Mouse (Mus musculus): ENCODE results near the gene Slc43a3.

The Slc43a3 gene

DNA sequence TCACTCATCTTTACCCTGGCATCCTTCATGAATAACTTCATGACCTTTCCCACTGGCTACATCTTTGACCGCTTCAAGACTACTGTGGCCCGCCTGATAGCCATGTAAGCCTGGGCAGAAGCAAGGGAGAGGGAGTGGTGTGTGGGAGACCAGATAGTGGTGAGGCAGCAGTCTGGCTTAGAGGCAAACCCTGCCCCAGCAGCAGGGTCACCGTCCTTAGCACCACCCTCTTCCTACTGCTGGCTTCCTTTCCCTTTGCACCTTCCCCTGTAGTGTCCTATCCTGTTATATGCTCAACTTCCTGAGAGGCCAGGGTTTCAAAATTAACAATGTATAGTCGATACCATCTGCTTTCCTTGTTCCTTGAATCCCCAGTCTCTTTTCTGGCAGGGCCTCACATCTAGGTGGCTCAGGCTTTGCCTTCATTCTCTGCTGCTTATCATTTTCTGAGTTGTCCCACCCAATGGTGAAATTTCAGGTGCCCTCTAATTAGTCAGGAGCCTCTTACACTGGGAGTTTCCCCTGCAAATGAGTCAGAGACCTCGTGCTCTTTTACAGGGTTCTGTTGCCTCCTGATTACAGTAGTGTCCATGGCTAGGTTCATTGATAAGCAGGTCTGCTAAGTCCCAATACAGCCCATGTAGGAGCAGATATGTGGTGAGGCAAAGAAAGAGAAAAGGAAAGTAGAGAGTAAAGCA, 2.0 kb downstream of the Slc43a3 start:
- no peak for DNase-seq

DNA sequence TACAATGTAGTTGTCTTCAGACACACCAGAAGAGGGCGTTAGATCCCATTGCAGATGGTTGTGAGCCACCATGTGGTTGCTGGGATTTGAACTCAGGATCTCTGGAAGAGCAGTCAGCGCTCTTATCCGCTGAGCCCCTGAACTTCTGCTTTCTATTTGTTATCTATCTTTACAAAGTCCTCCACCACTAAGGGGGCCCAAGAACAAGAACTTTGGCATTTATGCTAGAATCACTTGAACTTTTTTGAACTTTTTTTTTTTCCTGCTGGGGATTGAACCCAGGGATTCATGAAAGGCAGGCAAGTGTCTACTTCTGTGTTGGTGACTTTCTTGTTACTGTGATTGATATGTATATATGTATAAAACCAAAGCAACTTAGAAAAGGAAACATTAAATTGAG, 2.9 kb downstream of the Slc43a3 start:
- DNase-seq, result no peak

DNA sequence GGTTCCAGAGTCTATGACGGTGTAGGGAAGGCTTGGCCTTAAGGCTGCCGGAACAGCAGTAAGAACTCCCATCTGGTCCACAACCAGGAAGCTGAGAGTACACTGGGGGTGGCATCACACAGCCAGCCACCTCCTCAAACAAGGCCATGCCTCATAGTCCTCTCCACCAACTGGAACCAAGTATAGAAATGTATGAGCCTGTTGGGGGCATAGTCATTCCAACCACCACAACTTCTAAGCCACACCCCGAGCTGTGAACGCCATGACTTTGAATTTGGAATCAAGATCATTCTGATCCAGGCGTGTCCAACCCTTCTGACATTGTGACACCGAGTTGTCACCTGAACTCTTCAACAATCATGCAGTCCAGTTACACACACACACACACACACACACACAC, 3.3 kb downstream of the Slc43a3 start:
- no peak for DNase-seq

DNA sequence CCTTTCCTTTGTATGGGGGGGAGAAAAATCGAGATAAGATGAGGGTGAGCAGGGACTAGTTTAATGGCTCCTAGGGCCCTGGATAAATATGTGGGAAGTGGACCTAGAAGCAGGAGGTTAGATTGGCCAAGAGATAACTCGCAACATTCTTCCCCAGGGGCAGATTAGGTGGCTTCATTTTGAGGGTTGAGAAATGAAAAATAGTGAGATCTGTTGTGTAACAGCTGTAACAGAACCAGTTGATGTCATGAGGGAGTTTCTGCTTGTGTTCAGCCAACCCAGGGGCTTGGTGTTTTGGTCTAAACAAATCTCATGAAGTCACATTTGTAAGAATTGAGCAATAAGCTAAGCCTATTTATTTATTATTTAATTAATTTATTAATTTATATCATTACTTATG, 5.0 kb downstream of the Slc43a3 start:
- DNase-seq, result no peak

DNA sequence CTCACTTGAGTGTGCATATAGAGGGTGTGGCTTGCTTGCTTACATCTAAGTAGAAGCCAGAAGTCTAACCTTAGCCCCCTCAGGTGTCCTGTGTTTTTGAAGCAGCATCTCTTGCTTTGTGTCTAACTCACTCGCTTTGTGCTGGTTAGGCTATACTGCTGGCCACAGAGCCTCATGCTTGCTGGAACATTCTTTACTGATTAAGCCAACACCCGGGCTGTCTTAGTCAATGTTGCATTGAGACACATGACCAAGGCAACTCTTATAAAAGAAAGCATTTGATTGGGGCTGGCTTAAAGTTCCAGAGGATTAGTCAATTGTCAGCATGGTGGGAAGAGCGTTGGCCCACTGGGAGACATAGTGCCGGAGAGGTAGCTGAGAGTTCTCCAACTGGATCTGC, 5.4 kb downstream of the Slc43a3 start:
- no peak for DNase-seq

DNA sequence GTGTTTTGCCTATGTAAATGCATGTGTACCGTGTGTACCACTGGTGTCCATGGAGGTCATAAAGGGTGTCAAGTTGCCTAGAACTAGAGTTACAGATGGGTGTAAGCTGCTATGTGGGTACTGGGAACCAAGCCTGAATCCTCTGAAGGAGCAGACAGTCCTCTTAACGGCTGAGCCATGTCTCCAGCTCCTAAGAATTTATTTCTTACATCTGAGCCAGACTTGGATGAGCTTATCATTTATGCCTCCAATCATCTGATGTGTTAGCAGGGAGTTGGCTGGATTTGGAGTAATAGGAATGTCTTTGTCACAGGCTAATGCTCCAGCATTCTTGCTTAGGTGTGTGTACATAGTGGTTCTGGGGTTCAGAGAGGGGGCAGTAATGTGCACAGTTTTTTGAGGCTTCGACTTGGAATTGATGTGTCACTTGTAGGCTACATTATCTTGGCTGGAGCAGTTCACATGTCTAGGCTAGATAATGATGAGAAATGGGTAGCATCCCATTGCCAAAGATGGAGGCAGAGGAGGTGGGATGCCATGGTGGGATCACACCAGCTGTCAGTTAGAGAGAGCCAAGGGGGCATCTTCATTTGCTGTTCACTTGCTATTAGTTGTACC, 10.9 kb downstream of the Slc43a3 start:
- DNase-seq, result no peak

DNA sequence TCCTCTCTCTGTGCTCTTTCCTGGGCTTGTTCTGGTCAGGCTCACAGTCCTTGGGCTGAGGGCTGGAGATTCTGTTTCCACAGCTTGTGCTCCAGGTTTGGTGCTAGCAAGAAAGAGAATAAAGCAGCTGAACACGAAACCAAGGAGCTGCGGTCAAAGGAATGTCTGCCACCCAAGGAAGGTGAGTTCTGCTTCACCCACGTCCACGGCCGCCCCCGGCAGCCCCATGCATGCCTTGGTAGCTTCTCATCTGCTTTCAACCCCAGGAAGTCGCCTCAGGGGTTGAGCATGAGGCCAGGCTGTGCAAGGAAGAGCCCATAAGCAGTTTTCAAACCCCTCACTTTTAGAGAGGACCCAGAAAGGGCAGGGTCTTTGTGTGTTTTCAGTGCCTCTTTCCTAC, 11.9 kb downstream of the Slc43a3 start:
- DNase-seq, result no peak

DNA sequence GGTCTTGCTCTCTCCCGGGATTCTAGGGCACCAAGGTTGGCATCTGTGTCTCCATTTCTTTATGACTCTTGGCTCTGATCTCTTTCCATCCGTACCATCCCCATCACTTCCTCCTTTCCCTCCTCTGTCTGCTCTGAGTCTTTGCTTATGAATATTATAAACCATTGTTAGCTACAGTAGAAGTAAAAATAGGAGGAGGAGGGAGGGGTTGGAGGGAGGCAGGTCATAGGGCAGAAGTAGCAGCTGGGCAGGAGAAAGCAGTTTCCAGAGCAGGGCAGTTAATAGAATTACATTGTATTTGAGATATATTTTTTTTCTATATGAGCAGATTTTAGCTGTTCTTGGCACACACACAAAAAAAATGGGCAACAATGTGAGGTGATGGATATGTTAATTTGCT, 12.3 kb downstream of the Slc43a3 start:
- DNase-seq, result no peak

DNA sequence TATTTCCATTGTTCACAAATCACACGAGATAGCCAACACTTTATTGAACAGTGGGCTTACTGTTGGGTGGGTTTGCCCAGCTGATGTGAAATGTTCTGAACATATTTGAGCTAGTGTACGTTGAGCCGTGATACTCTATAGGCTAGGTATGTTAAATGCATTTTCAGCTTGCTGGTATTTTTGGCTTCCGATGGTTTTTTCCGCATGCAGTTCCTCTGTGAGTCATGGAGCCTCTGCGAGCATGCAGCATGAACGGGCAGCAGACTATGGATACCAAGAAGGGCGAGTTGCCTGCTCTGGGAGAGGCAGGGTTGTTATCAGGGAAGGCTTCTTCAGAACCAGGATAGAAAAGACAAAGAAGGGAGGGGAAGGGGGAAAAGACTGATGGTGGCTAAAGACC, 14.6 kb downstream of the Slc43a3 start:
- no peak for DNase-seq

DNA sequence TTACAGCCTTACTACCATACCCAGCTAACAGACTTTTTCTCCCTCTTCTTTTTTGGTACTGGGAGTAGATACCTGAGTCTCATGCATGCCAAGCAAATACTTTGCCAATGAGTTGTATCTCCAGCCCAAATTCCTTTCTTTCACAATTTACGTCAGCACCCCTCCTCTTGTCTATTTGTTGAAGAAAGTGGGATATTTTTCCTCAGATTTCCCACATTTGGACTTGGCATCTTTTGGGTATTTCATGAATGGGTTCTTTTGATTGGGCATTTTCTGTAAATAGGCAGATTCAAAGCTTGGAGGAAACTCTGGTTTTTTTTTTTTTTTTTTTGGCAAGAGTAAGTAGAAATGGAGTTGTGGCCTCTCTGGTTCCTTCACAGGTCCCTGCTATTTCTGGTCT, 15.9 kb downstream of the Slc43a3 start:
- DNase-seq, result no peak

DNA sequence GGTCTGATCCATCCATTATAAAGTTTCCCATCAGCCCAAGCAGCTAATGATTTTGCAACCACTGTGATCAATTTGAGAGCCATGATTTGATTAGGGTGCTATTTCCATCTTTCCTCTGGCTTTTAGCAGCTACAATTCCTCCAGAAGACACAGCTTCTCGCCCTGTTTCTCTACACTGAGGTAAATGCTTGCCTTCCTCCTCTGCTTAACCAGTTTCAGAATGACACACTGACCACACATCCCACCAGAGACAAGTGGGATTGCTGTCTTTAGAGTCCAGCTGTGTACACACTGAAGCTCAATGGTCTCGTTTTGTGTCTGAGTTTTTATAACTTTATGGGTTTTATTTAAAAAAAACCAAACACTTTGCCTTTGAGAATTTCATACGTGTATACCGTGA, 16.3 kb downstream of the Slc43a3 start:
- no peak for DNase-seq

DNA sequence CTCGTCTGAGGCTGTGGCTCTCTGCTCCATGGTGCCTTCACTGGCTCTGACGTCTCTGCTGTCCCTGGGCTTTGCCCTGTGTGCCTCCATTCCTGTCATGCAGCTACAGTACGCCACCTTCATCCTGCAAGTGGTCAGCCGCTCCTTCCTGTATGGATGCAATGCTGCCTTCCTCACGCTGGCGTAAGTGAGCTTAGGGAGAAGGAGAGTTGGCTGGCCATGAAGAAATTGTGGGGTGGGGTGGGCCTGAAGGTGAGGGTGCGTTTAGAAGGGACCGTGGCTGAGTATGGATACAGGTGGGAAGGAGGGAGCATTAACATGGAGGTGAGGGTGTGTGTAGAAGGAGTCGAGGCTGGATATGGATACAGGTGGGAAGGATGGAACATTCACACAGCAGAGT, 19.1 kb downstream of the Slc43a3 start:
- DNase-seq, result no peak

DNA sequence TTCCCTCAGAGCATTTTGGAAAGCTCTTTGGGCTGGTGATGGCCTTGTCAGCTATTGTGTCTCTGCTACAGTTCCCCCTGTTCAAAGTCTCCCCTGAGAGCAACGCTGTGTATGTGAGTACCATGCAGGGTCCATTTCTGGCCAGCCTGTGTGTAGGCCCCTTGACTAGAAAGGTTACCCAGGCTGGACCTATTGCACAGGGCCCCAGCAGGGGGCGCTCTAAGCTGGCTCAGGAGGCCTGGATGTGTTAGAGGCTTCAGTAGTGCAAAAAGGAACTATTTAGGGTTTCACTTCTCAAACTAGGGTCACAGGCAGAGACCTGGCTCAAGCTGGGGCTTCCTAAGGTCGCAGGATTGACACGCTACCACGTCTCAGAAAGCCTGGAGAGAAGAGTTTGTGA, 19.9 kb downstream of the Slc43a3 start:
- peak; percentile 58 to 61 for DNase-seq

DNA sequence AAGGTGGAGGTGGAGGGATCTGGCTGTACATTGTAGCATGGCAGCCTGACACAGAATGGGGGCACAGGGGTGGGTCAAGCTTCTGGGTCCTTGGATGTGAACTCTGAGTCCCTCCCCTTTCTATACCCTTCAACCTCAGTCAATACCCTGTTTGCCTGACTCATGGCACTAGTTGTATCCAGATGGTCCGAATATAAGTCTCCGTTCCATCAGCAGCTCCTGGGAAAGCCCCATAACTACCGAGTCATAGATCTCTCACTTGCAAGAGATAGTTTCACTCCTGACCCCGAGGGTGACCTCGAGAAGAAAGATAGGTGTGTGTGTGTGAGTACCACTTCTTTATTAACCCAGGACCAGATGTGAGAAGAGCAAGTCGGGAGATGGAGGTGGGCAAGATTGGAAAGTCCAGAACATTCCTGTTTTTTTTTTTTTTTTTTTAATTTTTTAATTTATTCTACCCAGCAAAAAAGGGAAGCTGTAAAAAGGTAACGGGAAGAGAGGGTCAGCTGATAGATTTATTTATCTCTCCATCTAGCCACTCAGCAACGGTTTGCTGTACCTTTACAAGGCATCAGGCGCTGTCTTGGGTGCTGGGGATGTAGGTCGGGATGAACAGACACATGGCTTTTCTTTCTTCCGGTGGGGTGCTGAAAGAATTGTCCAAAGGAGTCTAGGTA, 22.3 kb downstream of the Slc43a3 start:
- DNase-seq, result no peak

DNA sequence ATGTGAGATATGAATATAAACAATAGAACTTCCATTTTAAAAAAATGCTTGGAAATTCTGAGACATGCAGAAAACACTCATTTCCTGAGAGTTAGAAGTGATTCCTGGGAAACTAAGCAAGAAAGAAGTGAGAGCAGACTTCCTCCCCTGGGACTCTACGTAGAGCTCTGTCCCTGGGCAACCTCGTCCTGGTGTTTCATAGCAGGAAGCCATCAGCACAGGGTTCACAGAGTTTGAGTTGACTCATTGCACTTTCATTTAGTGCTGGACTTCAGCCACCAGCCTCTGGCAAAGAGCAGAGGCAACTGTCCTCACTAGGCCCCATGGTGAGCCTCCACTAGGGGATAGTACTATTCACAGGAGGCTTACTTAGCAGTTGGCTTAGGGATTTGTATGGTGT, 24.9 kb downstream of the Slc43a3 start:
- no peak for DNase-seq

DNA sequence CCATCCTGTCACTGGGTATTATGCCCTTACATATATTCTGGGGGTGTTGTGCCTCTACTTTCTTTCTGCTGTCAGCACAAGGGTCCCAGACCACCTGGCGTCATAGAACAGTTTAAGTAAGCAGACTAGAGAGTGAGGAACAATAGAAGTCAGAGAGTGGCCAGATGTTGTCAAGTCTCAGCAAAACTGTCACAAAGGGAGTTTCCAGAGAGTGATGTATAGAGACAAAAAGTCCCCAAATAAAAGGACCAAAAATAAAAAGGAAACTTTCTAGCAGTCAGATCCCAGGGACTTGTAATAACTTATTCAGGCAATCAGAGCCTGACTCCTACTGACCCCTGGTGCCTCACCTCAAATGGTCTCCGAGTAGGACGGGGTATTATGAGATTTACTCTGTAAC, 25.5 kb downstream of the Slc43a3 start:
- DNase-seq, result no peak

DNA sequence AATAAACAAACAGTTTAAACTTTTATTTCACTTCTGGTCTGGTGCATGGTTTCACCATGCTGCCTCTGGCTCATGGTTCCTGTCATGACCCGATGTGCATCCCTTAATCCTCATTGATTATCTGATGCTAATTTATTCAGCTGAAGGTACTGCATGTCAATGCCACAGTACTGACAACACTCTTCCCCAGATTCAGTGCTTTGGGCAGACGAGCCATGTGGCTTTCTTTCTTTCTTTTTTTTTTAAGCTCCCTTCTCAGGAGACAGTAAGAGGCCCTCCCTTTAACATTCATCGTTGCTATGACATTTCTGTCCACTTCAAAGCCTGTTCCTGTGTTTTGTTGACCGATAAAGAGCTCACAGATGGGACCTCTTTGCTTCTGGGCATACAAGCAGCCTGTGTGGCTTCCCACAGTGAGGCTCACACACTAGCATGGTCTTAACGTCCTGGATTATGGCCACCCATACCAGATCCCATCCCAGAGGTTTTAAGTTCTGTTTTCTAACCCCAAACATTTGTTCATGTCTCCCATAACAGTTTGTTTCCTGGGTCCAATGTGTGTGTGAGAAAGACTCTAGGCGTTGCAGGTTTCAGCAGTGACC, 26.6 kb downstream of the Slc43a3 start:
- peak in 1 of 2 experiments; percentile 10 for DNase-seq

DNA sequence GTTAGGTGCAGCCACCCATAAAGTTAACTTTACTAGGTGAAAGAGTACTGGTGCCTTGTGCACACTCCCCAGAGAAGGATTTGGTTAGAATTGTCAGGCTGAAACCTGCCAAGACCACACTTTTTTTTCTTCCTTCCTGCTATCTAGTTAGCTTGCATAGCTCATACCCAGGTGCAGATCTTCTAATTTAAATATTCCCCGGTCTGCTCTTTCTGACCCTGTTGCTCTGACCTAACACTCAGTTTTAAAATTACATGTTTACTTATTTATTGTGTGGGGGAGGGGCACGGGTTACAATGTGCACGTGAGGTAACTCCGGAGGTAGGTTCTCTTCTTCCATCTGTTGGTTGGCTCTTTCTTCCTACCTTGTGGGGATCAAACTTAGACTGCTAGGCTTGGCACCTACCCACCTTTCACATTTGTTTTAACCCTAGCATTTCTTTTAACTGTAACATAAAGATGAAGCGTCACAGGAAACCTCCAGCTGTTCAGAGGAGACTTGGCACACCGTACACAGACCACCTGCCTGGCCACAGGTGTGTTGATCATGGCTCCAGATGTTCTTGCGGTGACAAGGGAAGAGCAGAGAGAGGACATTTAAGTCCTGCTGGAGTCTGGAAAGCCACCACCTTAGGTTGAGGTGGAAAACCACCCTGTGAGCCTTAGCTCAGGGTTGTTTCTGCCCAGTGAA, 27.9 kb downstream of the Slc43a3 start:
- DNase-seq, result no peak

DNA sequence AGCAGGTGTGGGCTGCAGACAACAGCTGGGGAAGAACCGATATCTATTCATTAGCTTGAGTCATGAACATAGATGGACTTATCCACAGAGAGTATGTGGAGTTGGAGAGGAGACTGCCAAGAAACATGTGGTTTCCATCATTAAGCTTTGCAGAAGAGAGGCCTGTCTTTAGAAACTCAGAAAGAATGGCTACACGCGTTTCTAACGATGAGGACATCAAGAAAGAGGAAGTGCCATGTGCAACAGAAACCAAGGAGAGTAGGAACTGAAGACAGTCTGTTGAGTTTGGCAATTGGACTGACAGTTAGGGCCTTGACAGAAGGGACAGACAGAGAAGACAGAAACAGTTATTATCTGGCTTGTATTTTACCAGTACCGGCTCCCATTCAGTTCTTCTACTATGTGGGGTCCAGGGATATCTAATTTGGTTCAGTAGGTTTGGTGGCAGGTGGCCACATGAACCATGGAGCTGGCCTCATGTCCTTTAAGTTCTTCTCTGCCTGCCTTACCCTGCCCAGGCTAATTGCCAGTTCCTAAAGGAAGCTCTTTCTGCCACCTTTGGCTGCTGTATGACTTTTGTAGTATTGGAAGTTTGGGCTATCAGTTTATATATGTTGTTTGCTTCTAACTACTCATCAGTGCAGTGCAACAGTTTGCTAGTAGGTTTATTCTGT, 31.1 kb downstream of the Slc43a3 start:
- DNase-seq, result no peak

DNA sequence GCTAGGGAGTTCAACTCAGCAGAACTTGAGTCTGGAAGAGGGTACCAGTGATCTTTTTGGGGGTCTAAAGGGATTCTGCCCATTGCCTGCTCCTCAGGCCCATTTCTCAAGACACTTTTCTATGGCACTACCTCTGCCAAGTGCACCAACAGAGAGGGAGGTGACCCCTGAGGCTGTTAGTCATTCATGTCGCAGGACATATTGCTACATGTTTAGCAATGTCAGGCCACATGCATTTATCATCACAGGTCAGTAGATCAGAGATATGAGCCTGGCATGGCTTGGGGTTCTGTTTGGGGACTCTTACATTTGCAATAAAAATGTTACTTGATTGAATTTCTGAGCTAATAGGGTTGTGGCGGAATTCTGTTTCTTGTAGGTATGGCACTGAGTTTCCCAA, 39.2 kb downstream of the Slc43a3 start:
- no peak for DNase-seq

DNA sequence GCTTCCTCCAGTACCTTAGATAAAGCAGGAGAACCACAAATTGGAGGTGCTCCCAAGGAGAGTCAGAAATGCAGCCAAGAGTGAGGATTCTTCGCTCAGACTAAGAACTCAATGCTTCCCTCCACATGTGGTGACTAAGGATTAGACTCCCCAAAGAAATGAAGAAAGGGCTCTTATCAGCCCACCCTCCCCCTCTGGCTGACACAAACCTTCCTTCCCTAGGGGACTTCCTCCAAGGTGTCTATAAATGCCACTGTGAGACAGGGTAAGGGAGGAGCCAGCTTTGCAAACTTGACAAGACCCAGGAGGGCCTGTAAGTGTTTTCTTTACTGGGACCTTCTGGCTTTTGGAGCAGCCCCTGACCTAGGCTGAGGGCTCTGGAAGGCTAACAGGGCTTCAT, 43.8 kb downstream of the Slc43a3 start, which contains the start of gene Prg2:
TSS of gene Prg2 (plus strand) at position 274 of the 400 bp plus-strand sequence.
- DNase-seq, result no peak

DNA sequence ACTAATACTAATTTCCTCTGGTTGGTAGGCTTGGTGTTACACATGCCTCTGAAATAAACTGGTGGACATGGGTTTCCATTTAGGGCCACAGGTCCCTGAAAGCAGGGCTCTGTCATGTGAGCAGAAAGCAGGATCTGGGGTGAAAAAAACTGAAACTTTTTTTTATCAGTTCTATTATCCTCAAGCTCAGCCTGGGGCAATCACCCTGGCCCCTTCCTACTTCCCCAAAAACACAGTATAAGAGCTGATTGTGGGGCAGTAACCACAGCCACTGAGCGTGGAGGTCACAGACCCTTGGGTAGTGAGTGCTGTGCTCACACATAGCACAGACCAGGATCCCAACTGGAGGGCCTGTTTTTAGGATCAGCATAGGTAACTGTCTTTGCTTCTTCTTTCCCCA, 51.6 kb downstream of the Slc43a3 start, which contains the start of gene Prg3:
TSS of gene Prg3 (plus strand) at position 286 of the 400 bp plus-strand sequence.
- no peak for DNase-seq

DNA sequence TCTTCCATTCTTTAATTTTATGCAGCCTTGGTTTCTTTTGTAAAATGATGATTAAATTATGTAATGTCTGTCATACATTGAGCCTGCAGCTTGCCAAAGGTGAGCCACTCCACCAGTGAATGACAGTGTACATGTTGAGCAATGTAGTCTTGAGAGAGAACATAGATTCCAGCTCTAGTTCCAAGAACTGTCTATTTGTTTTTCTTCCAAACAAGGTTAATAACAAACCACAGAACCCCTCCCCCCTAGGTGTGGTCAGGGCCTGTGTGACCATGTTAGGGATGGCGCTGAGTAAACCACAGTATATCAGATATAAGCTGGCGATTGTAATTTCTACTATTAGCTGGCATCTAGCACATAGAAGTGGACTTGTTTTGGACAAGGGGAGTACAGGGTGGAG, 60.0 kb downstream of the Slc43a3 start:
- no peak for DNase-seq

Measured in cerebellum, postnatal 10 days (tissue).